Mouse (Mus musculus) lung, postnatal 0 days (tissue): ENCODE data around the gene Ino80d. TPM values are rescaled to one million over a fixed set of nuclear protein-coding genes. Genes with fewer than 3 reads are reported as not detected.

Experiments used
- ATAC-seq: fragments of 200-750 bp; cut with Nextera tagmentation; 2 replicates; pipeline ENCODE4 v1.8.0; 2017; ENCODE audit warnings: moderate library complexity
- DNase-seq: peaks from one replicate; pipeline ENCODE4 v3.0.0-alpha.2; 2016; ENCODE audit warnings: low spot score
- H3K27ac ChIP-seq: fragments of 300-500 bp; sonication (generic); 2 replicates; pipeline ENCODE4 v1.5.1; 2014; ENCODE audit warnings: antibody characterized with exemption, mild to moderate bottlenecking, low read length, mixed read lengths
- H3K27me3 ChIP-seq: fragments of 300-500 bp; sonication (generic); replicated peaks from 2 replicates; pipeline ENCODE4 v1.6.1; 2014; ENCODE audit warnings: low read length, mixed read lengths; ENCODE audit not compliant: insufficient read depth
- H3K36me3 ChIP-seq: fragments of 300-500 bp; sonication (generic); 2 replicates; pipeline ENCODE4 v1.6.1; 2014; ENCODE audit warnings: low read length, mixed read lengths; ENCODE audit not compliant: insufficient read depth
- H3K4me1 ChIP-seq: fragments of 300-500 bp; sonication (generic); 2 replicates; pipeline ENCODE4 v1.6.1; 2014; ENCODE audit warnings: antibody characterized with exemption, low read depth, low read length, mixed read lengths; ENCODE audit not compliant: insufficient read depth
- H3K4me2 ChIP-seq: fragments of 300-500 bp; sonication (generic); replicated peaks from 2 replicates; pipeline ENCODE4 v1.6.1; 2014; ENCODE audit warnings: low read depth, mild to moderate bottlenecking, low read length, moderate library complexity, mixed read lengths
- H3K4me3 ChIP-seq: fragments of 300-500 bp; sonication (generic); 2 replicates; pipeline ENCODE4 v1.5.1; 2014; ENCODE audit warnings: low read depth, low read length
- H3K9ac ChIP-seq: fragments of 300-500 bp; sonication (generic); replicated peaks from 2 replicates; pipeline ENCODE4 v1.6.1; 2014; ENCODE audit warnings: low read depth, mild to moderate bottlenecking
- H3K9me3 ChIP-seq: fragments of 300-500 bp; sonication (generic); 2 replicates; pipeline ENCODE4 v1.6.1; 2016; ENCODE audit warnings: low read length, mixed read lengths
- CTCF ChIP-seq: IDR thresholded peaks from 2 replicates; pipeline ENCODE4 v1.5.1; 2016; ENCODE audit warnings: antibody characterized with exemption, mild to moderate bottlenecking
- EP300 ChIP-seq: IDR thresholded peaks from 2 replicates; pipeline ENCODE4 v1.6.1; 2016; ENCODE audit warnings: antibody characterized with exemption, mild to moderate bottlenecking, control low read depth
- WGBS: fragments of 180-500 bp; shearing (Covaris S2); extraction: QIAGEN DNeasy Blood & Tissue Kit; methylation state at CpG from one replicate; pipeline ENCODE4 v1.1.7; 2014; 5-methylcytosine and 5-hydroxymethylcytosine counted together
- polyA plus RNA-seq: library from polyadenylated mRNA; unstranded; fragments of >200 nt; fragmentation: Nextera tagmentation; extraction: Ambion mirVana; gene quantifications from 2 replicates; pipeline ENCODE4 v1.2.1, GENCODE M21; 2015

Gene Ino80d
- polyA plus RNA-seq, 1 experiment from 2014 or later, result 7.5 TPM

- Histone ChIP-seq H3K4me3 (peak overlapping the region; percentile 92), H3K27ac (peak overlapping the region; percentile 100), H3K4me1 (peaks cover 7% of the 10 kb centered on the region; the same call in 1 of the 2 replicates), H3K36me3 (no peaks in the 10 kb centered on the region), H3K9me3 (no peaks in the 10 kb centered on the region), H3K9ac (peak overlapping the region; percentile 100), H3K27me3 (no peaks in the 10 kb centered on the region), H3K4me2 (peak overlapping the region; percentile 87)
- DNase-seq (peak; percentile 13), ATAC-seq (no peak)
- TF ChIP-seq CTCF (no peak), EP300 (no peak)
- WGBS, result 43% methylated on average over 8 of the region's 8 CpGs
Measured at GRCm38 (mm10) chr1:63112151-63112864, 2.2 kb downstream of the Ino80d start.

GRCm38 (mm10) chr1:63110536-63111285 is 3.8 kb downstream of the Ino80d start:
- H3K9ac ChIP-seq, result no peak overlapping the region
- H3K4me2 ChIP-seq, result no peak overlapping the region
- TF ChIP-seq CTCF (peak; percentile 63), EP300 (no peak)
- DNase-seq (peak; percentile 26), ATAC-seq (no peak)
- no peaks in the 10 kb centered on the region for H3K27me3 ChIP-seq
- no peak overlapping the region for H3K27ac ChIP-seq
- no peak overlapping the region for H3K4me3 ChIP-seq
- no peaks in the 10 kb centered on the region for H3K9me3 ChIP-seq
- H3K4me1 ChIP-seq, result peaks cover 7% of the 10 kb centered on the region; the same call in 1 of the 2 replicates
- H3K36me3 ChIP-seq, result no peaks in the 10 kb centered on the region
- WGBS, result 52% methylated on average over 7 of the region's 7 CpGs

GRCm38 (mm10) chr1:63107614-63108327 is 6.7 kb downstream of the Ino80d start:
- H3K36me3 ChIP-seq, result 0 out of 2 replicates have a peak, but pooled peaks cover 8% of the 10 kb centered on the region
- H3K27me3 ChIP-seq, result no peaks in the 10 kb centered on the region
- no peaks in the 10 kb centered on the region for H3K9me3 ChIP-seq
- H3K4me1 ChIP-seq, result peaks cover 7% of the 10 kb centered on the region; the same call in 1 of the 2 replicates
- 0 out of 2 replicates have a peak overlapping the region, but pooled peaks have one; percentile 20 for H3K27ac ChIP-seq
- H3K4me2 ChIP-seq, result no peak overlapping the region
- TF ChIP-seq CTCF (no peak), EP300 (no peak)
- no peak overlapping the region for H3K9ac ChIP-seq
- WGBS, result 60% methylated on average over 6 of the region's 6 CpGs
- DNase-seq (no peak), ATAC-seq (0 out of 2 replicates have a peak, but pooled peaks have one; percentile 30)
- H3K4me3 ChIP-seq, result no peak overlapping the region

- DNase-seq, result no peak
Measured at GRCm38 (mm10) chr1:63102758-63103451, 11.6 kb downstream of the Ino80d start.

GRCm38 (mm10) chr1:63100196-63100595 is 14.3 kb downstream of the Ino80d start:
- ATAC-seq, result no peak
- Histone ChIP-seq H3K4me1 (no peaks in the 10 kb centered on the region), H3K27ac (no peak overlapping the region), H3K36me3 (peaks cover 24% of the 10 kb centered on the region; the same call in 1 of the 2 replicates), H3K9ac (no peak overlapping the region), H3K4me2 (no peak overlapping the region), H3K4me3 (no peak overlapping the region), H3K27me3 (no peaks in the 10 kb centered on the region), H3K9me3 (no peaks in the 10 kb centered on the region)
- 70% methylated on average over 8 of the region's 8 CpGs for WGBS
- TF ChIP-seq CTCF (no peak), EP300 (no peak)
- DNase-seq, result no peak

More at GRCm38 (mm10) chr1:63102758-63103451, 11.6 kb downstream of the Ino80d start:
- no peaks in the 10 kb centered on the region for H3K9me3 ChIP-seq
- no peak overlapping the region for H3K4me3 ChIP-seq
- H3K4me2 ChIP-seq, result no peak overlapping the region
- peaks cover 4% of the 10 kb centered on the region; the same call in 1 of the 2 replicates for H3K4me1 ChIP-seq
- ATAC-seq, result no peak
- no peak for TF ChIP-seq CTCF
- TF ChIP-seq EP300, result no peak
- H3K27ac ChIP-seq, result no peak overlapping the region
- no peaks in the 10 kb centered on the region for H3K27me3 ChIP-seq
- no peak overlapping the region for H3K9ac ChIP-seq
- WGBS, result 77% methylated on average over 12 of the region's 12 CpGs
- peaks cover 24% of the 10 kb centered on the region; the same call in 1 of the 2 replicates for H3K36me3 ChIP-seq
